Mouse (Mus musculus): ENCODE measurements around the gene Mmp20. TPM values are rescaled to one million over a fixed set of nuclear protein-coding genes. Genes with fewer than 3 reads are reported as not detected.

The Mmp20 gene
- polyA plus RNA-seq (2016; fragmentation: Nextera tagmentation; extraction: Ambion mirVana): not detected in 2 replicates

DNA sequence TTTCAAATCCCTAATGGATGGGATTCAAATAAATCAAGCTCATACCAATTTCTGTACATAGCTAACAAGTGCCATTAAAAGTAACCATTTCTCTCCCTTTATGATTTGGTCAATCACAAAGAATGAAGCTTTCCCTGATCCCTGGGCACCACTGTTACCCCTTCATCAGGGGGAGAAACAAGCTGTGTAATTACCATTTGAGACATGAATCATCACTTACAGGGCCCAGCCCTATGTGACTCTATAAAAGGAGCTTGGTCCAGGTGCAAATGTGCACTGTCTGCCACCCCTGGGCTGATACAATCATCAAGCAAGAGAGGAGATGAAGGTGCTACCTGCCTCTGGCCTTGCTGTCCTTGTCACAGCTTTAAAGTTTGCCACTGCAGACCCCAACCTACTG is at the start of gene Mmp20:
Gene Mmp20, plus strand, starts transcription at position 301 of the 400 bp plus-strand sequence.
- Histone ChIP-seq H3K4me3 (replicated peaks) (no peak within 1 kb of the TSS), H3K36me3 (no peaks in the 10 kb centered on the region), H3K27ac (no peak within 1 kb of the TSS), H3K4me1 (replicated peaks) (no peaks in the 10 kb centered on the region), H3K27me3 (no peaks in the 10 kb centered on the region), H3K9ac (replicated peaks) (no peak within 1 kb of the TSS), H3K9me3 (no peaks in the 10 kb centered on the region), H3K4me2 (no peak within 1 kb of the TSS)
- no peak for ATAC-seq (ENCODE audit: insufficient number of reproducible peaks, insufficient read depth, low FRiP score, low TSS enrichment, low read depth)

DNA sequence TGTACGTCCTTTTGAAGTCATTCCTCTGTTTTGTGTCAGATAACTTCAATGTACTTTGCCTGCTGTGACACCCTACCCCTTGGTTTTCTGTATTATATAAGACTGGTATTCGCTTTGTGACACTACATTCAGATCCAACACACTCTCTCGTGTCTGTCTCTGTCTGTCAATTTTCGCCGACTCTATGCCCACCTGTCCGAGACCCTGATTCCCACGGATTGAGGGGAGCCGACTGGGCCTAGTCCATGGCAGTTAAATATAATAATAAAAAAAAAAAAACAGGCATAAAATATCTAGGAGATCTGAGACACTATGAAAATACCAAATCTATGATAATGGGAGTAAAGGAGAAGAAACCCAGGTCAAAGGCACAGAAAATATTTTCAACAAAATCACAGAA is 38.0 kb upstream of the Mmp20 start:
- Histone ChIP-seq H3K9me3 (no peaks in the 10 kb centered on the region), H3K36me3 (no peaks in the 10 kb centered on the region), H3K27ac (no peak overlapping the region), H3K4me1 (replicated peaks) (no peaks in the 10 kb centered on the region), H3K27me3 (no peaks in the 10 kb centered on the region), H3K4me3 (replicated peaks) (no peak overlapping the region), H3K4me2 (no peak overlapping the region), H3K9ac (replicated peaks) (no peak overlapping the region)
- 71% methylated on average over 8 of the region's 8 CpGs for WGBS
- ATAC-seq (ENCODE audit: insufficient number of reproducible peaks, insufficient read depth, low FRiP score, low TSS enrichment, low read depth): no peak

DNA sequence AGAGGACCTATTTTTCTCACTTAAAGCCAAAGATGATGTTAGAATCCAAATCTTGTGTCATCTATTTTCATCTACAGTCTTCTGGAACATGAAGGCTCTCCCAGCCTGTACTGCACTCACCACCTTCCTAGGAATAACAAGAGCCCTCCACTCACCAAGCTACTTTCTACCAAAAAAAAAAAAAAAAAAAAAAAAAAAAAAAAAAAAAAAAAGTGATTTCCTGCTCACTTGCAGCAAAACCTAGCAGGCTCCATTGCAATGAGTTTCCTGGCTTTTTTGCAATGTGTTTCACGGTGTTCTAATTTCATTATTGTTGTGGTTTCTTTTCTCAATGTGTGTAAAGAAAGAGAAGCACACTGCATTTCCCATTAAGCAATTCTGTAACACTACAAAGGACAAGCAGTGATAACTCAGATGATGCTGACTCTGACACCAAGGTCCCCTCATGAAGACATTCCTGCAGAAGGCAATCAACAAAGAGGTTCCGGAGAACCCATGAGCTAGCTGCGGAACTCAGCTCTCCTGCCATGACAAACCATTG is 34.7 kb upstream of the Mmp20 start:
- 92% methylated on average over 3 of the region's 3 CpGs for WGBS
- Histone ChIP-seq H3K4me2 (no peak overlapping the region), H3K9ac (replicated peaks) (no peak overlapping the region), H3K4me3 (replicated peaks) (no peak overlapping the region), H3K36me3 (no peaks in the 10 kb centered on the region), H3K4me1 (replicated peaks) (no peaks in the 10 kb centered on the region), H3K27me3 (no peaks in the 10 kb centered on the region), H3K27ac (no peak overlapping the region), H3K9me3 (no peaks in the 10 kb centered on the region)
- no peak for ATAC-seq (ENCODE audit: insufficient number of reproducible peaks, insufficient read depth, low FRiP score, low TSS enrichment, low read depth)

DNA sequence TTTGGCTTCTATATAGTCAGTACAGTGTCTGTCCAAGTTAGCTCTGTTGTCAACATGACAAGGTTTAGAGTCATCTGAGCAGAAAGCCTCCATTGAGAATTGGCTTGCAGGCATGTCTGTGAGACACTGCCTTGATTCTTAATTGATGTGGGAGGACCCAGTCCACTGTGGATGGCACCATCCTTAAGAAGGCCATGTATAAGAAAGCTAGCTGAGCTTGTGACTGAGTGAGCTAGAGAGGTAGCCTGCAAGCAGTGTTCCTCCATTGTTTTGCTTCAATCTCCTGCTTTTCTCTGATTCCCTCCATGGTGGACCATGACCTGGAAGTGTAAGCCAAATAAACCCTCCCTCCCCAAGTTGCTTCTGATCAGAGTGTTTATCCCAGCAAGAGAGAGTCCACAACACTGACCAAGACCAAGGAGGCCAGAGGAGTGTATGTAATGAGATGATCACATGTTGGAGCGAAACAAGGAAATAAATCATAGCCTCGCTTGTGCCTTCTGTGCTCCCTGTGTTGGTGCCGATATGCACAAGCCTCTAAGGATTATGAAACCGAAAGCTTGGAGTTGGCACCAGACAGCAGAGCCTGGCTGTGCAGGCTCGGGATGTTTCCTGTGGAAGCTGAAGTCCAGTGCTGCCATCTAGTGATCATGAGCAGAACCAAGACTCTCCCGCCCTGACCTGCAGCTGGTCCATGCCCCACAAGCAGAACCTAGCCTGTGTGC is 33.1 kb upstream of the Mmp20 start:
- H3K9me3 ChIP-seq: no peaks in the 10 kb centered on the region
- WGBS: 14% methylated on average over 6 of the region's 6 CpGs
- ATAC-seq (ENCODE audit: insufficient number of reproducible peaks, insufficient read depth, low FRiP score, low TSS enrichment, low read depth): peak; percentile 97
- H3K36me3 ChIP-seq: no peaks in the 10 kb centered on the region
- H3K9ac ChIP-seq (replicated peaks): peak overlapping the region; percentile 44; the same call in 1 of the 2 replicates
- H3K4me3 ChIP-seq (replicated peaks): peak overlapping the region; percentile 29
- H3K4me1 ChIP-seq (replicated peaks): no peaks in the 10 kb centered on the region
- peak overlapping the region; percentile 50 for H3K4me2 ChIP-seq
- H3K27me3 ChIP-seq: no peaks in the 10 kb centered on the region
- no peak overlapping the region for H3K27ac ChIP-seq

DNA sequence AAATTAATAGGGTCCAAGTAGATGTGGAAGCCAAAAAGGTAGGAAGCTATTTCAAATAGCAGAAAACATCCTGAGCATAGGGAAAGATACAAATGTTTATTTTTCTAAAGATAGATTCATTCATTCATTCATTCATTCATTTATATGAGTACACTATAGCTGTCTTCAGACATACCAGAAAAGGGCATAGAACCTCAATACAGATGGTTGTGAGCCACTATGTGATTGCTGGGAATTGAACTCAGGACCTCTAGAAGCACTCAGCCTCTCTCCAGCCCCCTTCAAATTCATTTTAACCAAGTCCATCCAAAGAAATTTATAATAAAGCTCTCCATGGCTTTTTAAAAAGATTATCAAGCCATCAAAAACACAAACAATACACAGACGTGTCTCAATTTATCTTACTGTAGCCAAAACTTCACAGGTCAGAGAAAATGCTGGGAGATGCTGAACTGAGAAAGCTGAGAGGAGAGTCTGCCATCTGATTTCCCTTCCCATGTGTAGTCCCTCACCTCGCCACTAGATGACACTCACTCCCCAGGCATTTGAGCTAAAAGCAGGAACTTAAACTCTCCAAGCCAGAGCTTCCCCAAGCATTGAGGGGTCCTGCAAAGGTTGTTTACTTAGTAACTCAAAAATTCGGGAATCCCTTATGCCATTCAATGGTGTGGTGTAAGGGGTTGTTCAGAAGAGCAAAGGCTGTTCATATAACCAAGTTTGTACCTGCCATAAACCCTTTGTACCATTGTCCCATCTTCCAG is 24.9 kb upstream of the Mmp20 start:
- H3K9me3 ChIP-seq: no peaks in the 10 kb centered on the region
- H3K4me1 ChIP-seq (replicated peaks): no peaks in the 10 kb centered on the region
- 6% methylated on average over 3 of the region's 3 CpGs for WGBS
- no peak overlapping the region for H3K9ac ChIP-seq (replicated peaks)
- no peak overlapping the region for H3K4me2 ChIP-seq
- H3K27me3 ChIP-seq: no peaks in the 10 kb centered on the region
- no peak for ATAC-seq (ENCODE audit: insufficient number of reproducible peaks, insufficient read depth, low FRiP score, low TSS enrichment, low read depth)
- H3K4me3 ChIP-seq (replicated peaks): no peak overlapping the region
- H3K27ac ChIP-seq: no peak overlapping the region
- H3K36me3 ChIP-seq: no peaks in the 10 kb centered on the region

DNA sequence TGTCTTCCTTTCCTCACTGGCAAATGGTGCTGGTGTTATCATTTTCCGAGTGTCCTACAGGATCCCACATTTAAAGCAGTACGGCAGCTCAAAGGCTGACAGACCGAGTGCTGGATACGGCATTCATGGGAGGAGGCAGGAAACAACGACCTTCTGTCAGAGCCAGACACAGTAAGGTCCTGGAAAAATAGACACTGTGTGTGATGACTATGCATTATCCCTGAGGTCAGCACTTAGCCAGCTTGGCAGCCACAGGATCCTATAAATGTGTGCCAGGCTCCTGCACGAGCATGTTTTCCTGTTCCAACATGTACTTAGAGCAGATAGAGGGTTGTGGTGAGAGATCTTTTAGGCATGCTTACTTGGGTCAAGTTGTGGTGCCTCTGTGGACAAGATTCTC is 24.0 kb upstream of the Mmp20 start:
- Histone ChIP-seq H3K9me3 (no peaks in the 10 kb centered on the region), H3K4me1 (replicated peaks) (no peaks in the 10 kb centered on the region), H3K4me3 (replicated peaks) (no peak overlapping the region), H3K27me3 (no peaks in the 10 kb centered on the region), H3K36me3 (no peaks in the 10 kb centered on the region), H3K9ac (replicated peaks) (no peak overlapping the region), H3K4me2 (no peak overlapping the region), H3K27ac (no peak overlapping the region)
- ATAC-seq (ENCODE audit: insufficient number of reproducible peaks, insufficient read depth, low FRiP score, low TSS enrichment, low read depth): no peak
- WGBS: 77% methylated on average over 6 of the region's 6 CpGs

DNA sequence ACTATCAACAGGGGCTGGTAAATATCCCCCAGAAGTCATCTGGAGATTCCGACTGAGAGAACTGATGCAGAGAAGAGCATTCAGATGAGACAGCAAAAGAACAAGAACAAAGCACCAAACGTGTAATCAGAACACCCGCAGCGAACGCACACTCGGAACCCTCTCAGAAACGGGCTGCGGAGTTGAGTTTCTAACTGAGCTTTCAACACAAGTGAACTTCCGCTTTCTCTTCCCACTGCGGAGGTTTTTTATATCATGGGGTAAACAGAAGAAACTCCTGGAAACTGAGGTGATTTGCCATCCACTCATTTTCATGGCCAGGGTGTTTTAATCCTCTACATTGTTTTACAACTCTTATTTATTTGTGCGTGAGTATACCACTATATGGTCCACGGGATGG is 22.4 kb upstream of the Mmp20 start:
- H3K27ac ChIP-seq: no peak overlapping the region
- no peaks in the 10 kb centered on the region for H3K27me3 ChIP-seq
- H3K9me3 ChIP-seq: no peaks in the 10 kb centered on the region
- H3K4me3 ChIP-seq (replicated peaks): no peak overlapping the region
- no peak for ATAC-seq (ENCODE audit: insufficient number of reproducible peaks, insufficient read depth, low FRiP score, low TSS enrichment, low read depth)
- H3K36me3 ChIP-seq: no peaks in the 10 kb centered on the region
- no peak overlapping the region for H3K4me2 ChIP-seq
- no peaks in the 10 kb centered on the region for H3K4me1 ChIP-seq (replicated peaks)
- WGBS: 88% methylated on average over 12 of the region's 12 CpGs
- H3K9ac ChIP-seq (replicated peaks): no peak overlapping the region

DNA sequence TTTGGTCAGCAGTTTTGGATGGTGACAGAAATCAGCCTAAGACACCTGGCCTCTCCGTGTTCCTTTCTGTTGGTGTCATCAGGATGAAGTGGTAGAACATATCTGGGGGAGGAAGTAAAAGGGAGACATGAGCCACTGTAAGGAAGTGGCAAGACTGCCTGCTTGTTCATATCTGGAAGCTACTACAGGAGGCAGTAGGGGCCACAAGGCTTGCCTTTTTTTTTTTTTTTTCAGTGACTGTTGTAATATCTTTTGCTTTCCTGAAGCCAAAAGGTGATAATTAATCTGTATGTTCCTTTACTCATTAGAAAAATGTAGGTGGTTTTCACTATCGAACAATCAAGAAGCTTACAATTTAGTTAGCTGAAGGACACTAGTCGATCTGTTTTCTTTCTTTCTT is 5.4 kb upstream of the Mmp20 start:
- Histone ChIP-seq H3K4me2 (no peak overlapping the region), H3K27me3 (no peaks in the 10 kb centered on the region), H3K4me3 (replicated peaks) (no peak overlapping the region), H3K9ac (replicated peaks) (no peak overlapping the region), H3K36me3 (no peaks in the 10 kb centered on the region), H3K9me3 (no peaks in the 10 kb centered on the region), H3K4me1 (replicated peaks) (no peaks in the 10 kb centered on the region), H3K27ac (no peak overlapping the region)
- WGBS: 70% methylated on average over 3 of the region's 3 CpGs
- ATAC-seq (ENCODE audit: insufficient number of reproducible peaks, insufficient read depth, low FRiP score, low TSS enrichment, low read depth): no peak

DNA sequence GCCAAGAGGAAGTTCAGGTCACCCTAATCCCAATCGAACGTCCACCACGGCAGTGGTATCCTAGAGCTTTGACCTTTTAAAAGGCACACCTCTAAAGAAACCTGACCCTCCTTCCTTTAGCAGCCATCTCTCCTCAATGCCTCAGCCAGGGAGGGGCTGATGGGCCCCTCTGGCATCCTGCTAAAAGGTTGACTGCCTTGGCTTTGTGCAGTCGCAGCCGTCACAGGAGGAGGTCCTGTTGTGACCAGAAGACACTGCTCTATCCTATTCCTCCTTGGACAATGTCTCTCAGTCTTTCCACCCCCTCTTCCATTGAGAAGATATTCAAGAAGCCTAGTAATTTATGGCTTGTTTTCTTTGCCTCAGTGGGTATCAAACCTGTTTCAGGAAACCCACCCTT is 5.9 kb downstream of the Mmp20 start:
- Histone ChIP-seq H3K9ac (replicated peaks) (no peak overlapping the region), H3K4me3 (replicated peaks) (no peak overlapping the region), H3K4me2 (no peak overlapping the region), H3K27ac (no peak overlapping the region), H3K9me3 (no peaks in the 10 kb centered on the region), H3K27me3 (no peaks in the 10 kb centered on the region), H3K36me3 (no peaks in the 10 kb centered on the region), H3K4me1 (replicated peaks) (no peaks in the 10 kb centered on the region)
- WGBS: 39% methylated on average over 5 of the region's 5 CpGs
- ATAC-seq (ENCODE audit: insufficient number of reproducible peaks, insufficient read depth, low FRiP score, low TSS enrichment, low read depth): no peak

DNA sequence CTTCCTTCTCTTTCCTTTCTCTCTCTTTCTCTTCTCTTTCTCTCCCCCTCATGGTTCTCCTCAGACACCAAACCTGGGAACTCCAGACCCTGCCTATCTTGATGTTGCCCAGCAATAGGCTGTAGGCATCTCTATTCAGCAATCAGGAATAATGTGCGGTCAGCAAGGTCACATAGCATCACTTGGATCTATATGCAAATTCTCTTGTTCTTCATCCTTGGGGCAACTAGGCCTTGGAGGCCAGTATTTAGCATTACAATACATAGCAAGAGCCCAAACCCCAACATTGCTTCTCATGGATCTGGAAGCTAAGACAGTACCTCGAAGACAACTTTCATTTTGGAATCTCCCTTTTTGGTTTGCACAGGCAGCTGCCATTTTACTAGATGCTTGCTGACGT is 19.9 kb downstream of the Mmp20 start:
- H3K4me1 ChIP-seq (replicated peaks): no peaks in the 10 kb centered on the region
- H3K27ac ChIP-seq: no peak overlapping the region
- H3K27me3 ChIP-seq: no peaks in the 10 kb centered on the region
- no peaks in the 10 kb centered on the region for H3K36me3 ChIP-seq
- H3K9me3 ChIP-seq: no peaks in the 10 kb centered on the region
- ATAC-seq (ENCODE audit: insufficient number of reproducible peaks, insufficient read depth, low FRiP score, low TSS enrichment, low read depth): no peak
- H3K9ac ChIP-seq (replicated peaks): no peak overlapping the region
- WGBS: 88% methylated on average over 3 of the region's 3 CpGs
- no peak overlapping the region for H3K4me3 ChIP-seq (replicated peaks)
- H3K4me2 ChIP-seq: no peak overlapping the region

DNA sequence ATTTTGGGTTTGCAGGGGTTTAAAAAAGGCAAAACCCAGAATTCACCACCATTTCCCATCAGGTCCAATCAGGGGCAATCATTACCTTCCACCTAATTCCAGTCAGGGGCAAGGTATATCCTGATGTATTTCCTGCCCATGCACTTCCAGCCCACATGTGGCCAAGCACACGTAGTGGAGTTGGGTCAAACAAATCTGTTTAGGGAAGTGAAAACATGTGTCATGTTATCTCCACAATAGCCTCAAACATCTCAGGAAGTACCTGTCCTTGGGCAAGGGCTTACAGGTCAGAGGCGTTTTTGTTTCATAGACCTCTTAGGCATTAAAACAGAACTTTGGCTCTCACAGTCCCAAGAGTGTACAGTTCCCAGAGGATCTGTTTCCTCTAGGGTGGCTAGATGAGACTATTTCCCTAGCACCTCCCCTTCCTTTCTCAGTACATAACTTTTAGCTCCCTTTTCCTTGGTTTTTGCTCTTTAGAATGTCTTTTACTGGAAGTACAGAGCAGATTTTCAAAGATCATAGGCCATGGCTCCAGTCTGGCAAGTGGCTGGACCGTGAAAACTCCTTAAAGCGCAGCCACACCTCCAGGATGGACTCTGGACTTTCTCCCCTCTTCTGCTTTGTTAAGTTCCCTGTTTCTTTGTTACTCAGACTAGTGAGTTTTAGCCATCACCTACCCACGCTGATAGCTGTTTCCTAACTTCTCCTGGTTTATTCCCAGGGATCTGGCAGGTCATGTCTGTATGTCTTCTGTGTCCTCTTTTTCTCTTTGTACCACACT is 22.6 kb downstream of the Mmp20 start:
- H3K4me2 ChIP-seq: no peak overlapping the region
- H3K9ac ChIP-seq (replicated peaks): no peak overlapping the region
- no peak overlapping the region for H3K27ac ChIP-seq
- H3K27me3 ChIP-seq: no peaks in the 10 kb centered on the region
- no peak overlapping the region for H3K4me3 ChIP-seq (replicated peaks)
- no peaks in the 10 kb centered on the region for H3K4me1 ChIP-seq (replicated peaks)
- no peaks in the 10 kb centered on the region for H3K36me3 ChIP-seq
- 77% methylated on average over 5 of the region's 5 CpGs for WGBS
- H3K9me3 ChIP-seq: no peaks in the 10 kb centered on the region
- ATAC-seq (ENCODE audit: insufficient number of reproducible peaks, insufficient read depth, low FRiP score, low TSS enrichment, low read depth): no peak

Data from limb, embryonic 12.5 days (tissue).